Mouse (Mus musculus) mouse trophoblast stem cell (cell line): ENCODE results near the gene Col4a4.

Experiments
- in situ Hi-C, 2 experiments: fragments of 300-500 bp; cut with MseI, MboI; formaldehyde crosslinking; loops; 2 replicates in 1 of 2; 3 replicates in 1 of 2; pipeline ENCODE4 v1.15.1; 2025

Gene Col4a4

GRCm38 (mm10) chr1:82577915-82578314 lies 8.7 kb downstream of the Col4a4 start:
- in situ Hi-C loops, result no loop called here

DNA sequence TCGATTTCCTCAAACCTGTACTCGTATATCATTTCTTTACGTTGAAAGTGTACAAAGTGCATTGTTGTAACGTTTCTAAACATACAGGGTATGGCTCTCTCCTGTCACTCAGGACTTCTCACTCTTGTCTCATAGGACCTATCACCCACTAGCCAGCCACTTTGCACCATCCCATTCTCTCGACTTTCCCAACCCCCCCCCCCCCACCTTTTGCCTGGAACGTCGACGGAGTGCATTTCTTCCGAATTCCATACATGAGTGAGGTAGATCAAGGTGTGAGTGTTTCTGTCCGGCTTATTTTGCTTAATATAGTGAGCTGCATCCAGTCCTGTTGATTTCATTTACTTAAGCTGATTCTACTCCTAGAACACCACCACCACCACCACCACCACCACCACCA lies 9.3 kb downstream of the Col4a4 start:
- in situ Hi-C loops, result no loop called here

DNA sequence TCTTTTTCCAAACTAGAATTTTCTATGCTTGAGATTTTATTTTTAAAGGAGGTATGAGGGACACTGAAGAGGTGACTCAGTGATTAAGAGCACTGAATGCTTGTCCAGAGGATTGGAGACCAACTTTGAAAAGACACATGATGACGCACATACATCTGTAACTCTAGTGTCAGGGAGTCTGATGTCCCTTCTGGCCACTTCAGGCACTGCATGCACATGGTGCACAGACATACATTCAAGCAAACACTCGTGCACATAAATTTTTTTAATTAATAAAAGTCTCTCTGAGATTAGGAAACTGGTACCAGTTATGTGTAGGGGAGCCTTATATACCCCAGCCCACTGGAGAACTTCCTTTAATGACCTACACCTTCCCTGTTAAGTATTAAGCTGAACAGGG lies 10.5 kb downstream of the Col4a4 start:
- in situ Hi-C loops, result no loop called here

- in situ Hi-C loops, result no loop called here
Measured at GRCm38 (mm10) chr1:82575681-82576080, 11.0 kb downstream of the Col4a4 start.

GRCm38 (mm10) chr1:82571758-82572157 lies 14.9 kb downstream of the Col4a4 start:
- in situ Hi-C loops, result loop anchor here (5.0 to 25.0 kb wide), 2 partner anchors 71 to 416 kb away; no protein-coding TSS in a partner anchor

DNA sequence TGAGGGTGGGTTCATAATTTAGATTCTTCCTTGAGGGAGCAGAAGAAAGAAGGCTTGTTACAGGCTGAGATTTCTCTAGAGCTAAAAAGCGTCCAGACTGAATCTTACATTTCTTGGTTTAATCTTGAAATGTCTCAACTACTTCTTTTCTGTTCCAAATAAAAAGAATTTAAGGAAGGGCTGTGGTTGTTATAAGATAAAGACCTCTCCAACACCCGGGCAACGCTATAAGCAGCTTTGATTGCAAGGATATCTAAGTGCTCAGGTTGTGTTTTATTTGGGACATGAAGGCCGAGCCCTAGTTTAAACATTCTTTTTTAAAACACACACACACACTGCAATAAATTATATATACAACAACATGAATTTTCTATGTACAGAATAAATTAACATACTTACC lies 17.2 kb downstream of the Col4a4 start:
- in situ Hi-C loops, result loop anchor here in 1 of 2 experiments (25.0 kb wide), 1 partner anchor 418 kb away; no protein-coding TSS in a partner anchor

DNA sequence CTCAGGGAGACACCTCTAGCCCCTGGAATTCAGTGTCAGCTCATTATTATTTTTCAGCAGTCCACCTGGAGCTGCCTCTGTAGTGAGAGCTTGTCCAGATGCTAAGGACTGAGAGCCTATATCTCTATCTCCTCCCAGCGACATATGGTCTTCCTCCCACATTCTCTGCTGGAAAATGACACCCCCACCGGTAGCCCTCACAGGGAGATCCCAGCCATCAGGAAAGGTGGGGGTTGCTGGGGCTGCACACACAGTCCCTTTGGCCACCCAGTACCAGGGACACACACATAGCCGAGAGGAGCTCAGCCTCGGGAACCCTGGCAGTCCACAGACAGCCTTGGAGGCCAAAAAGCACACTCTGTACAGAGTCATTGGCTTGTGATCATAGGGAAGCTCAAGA lies 26.4 kb downstream of the Col4a4 start:
- in situ Hi-C loops, result loop anchor here in 1 of 2 experiments (25.0 kb wide), 1 partner anchor 427 kb away; no protein-coding TSS in a partner anchor

GRCm38 (mm10) chr1:82554889-82555288 lies 31.8 kb downstream of the Col4a4 start:
- in situ Hi-C loops, result loop anchor here in 1 of 2 experiments (5.0 to 25.0 kb wide), 2 partner anchors 82 to 432 kb away; no protein-coding TSS in a partner anchor

DNA sequence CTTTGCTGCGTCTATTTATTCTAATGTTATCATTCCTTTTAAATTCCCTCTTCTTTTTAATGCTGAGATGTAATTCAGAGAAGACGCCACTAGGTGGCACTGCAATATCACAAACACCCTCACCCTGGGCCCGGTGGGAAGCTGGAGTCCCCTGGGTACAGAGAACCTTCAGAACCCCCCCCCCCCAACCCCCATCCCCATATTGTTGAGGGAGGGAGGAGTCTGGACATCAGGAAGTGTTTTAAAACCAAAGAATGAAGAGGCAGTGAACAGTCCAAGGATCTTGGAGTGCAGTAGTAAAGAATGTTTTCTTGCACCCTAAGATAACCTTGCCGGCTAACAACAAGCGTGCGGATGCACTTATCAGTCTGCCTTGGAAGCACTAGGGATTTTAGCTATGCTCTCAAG lies 32.2 kb downstream of the Col4a4 start:
- in situ Hi-C loops, result loop anchor here in 1 of 2 experiments (25.0 kb wide), 1 partner anchor 433 kb away; no protein-coding TSS in a partner anchor

DNA sequence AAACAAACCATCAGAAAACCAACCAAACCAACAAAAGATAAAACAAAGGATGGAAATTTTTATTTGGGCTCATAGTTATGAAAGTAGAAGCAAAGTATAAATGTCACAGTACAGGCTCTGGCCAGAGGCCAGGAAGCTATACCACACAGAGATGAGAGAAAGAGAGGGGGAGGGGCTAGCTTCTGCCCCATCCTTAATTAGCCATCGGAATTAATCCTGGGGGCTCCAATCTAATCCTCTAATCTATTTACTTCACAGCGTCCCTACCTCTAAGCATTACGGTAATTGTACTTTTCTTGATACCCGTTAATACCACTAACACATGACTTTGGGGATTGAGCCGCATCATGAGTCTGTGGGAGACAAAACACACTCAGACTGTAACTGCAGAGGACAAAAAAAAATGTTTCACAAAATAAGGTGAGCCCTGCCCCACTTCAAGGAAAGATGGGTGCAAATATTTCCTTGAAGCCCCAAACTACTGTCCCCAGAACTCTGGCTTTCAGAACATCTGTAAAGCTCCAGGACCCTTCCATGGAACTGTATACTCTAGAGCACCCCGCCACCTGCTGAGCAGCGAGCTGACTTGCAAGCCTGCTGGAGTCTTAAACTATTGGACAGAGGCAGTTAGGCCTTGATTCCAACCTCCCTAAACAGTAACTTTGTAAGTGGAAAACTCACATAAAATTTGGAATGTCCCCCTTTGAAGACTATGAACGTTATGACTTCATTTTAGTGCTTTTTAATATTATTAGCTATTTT lies 41.3 kb downstream of the Col4a4 start:
- in situ Hi-C loops, result no loop called here

DNA sequence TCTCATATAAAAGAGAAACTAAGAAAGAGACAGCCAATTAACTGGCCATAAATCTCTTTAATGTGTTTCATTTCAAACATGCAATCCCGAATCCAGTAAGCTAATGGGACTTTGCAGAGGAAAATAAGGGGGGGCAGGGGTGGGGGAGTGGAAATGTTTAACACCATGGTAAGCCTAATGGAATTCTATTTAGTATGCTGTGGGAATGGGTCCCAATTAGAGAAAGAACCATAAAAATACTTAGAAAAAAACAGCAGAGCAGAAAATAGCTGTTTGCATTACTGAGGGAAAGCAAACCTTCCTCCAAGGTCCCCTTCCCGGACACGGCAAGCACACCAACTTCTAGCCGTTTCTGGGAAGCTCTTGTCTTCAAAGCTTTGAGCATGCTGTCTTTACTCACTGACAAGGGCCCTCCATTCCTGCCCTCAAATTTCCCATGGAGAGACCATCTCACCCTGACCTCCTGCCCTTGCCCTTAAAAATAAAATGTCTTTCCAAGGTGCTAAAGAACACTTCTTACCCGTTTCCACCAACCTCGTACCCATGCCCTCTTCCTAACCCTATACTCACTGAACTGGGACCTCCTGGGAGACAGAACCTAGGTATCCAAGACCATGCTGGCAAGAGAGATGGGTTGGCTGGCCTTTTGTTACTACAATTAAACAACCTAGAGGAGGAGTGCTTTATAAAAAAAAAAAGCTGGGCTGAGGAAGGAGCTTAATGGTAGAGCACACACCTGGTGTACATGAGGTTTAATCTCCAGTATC lies 42.0 kb downstream of the Col4a4 start:
- in situ Hi-C loops, result no loop called here

DNA sequence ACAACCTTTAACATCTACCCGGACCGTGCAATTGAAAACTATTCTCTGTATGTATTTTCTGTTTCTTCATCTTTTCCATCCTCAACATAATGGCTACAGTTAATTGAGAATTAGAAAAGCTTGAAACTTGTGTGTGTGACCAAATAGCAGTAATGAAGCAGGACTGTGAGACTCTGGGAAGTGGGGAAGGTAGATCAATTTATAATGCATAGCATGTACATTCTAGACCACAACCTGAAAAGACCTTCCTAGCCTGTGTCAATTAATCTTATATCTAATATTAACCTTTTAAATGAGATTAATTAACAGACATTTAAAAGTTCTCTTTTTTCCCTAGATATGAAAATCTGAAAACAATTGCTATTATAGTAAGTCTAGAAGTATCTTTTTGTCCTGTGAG lies 42.7 kb downstream of the Col4a4 start:
- in situ Hi-C loops, result no loop called here

DNA sequence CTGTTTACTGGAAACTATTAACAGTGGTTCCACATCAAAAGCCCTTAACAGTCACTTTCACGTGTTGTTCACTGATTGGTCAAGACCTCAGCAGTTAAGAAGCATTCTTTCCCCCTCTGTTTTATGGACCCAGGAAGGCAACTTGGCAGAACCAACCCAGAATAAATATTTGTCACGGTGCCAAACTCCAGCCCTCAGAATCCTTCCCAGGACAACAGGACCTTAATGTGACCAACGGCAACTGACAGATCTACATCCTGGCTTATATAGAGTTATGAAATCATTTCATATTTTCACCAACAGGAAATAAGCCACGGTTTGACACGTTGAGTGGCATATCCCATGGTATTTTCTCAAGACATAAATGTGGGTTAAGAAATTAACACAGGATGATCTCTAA lies 46.6 kb downstream of the Col4a4 start:
- in situ Hi-C loops, result no loop called here

DNA sequence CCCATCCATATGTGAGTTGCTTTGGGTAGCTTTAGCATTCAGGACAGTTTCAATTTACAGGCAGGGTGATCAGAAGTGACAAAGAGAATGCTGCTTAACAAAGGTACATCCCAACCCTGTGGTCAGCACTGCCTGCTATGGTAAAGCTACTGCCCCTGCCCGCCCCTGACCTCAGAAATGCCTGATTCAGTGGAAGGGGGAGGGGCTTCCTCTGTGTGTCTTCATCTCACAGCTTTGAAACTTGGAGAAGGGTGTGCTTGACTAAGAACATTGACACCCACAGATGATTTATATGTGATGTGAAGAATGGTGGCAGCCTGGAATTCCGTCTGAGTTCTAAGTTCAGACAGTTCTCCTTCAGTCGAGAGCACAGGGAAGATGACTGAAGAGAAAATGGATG lies 48.8 kb downstream of the Col4a4 start:
- in situ Hi-C loops, result no loop called here

DNA sequence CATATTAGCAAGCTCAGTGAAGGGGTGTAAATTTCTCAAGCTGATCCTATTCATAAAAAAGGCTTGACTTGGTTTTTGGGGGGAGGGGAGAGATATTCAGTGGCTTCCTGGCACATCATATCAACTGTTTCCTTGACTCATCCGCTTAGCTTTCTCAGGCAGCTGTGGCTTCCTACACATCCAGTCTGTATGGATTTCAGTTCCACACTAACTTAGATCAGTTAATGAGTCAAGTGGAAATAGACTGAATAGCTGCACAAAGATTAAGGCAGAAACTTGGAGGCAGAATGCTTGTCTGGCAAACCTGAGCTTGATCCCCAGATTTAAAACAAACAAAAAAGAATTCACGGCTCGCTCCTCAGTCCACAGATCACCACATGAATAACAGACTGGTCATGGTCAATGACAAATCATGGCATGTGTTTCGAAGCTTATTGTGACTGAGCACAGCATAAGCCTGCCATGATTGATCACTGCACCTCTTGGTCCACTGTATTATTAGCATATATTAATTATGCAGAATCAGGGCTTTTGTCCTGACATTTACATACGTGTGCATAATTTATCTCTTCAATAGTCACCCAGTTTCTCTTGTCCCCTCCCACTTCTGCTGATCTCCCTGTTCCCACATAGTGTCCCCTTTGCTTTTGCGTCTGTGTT lies 50.0 kb downstream of the Col4a4 start:
- in situ Hi-C loops, result no loop called here

DNA sequence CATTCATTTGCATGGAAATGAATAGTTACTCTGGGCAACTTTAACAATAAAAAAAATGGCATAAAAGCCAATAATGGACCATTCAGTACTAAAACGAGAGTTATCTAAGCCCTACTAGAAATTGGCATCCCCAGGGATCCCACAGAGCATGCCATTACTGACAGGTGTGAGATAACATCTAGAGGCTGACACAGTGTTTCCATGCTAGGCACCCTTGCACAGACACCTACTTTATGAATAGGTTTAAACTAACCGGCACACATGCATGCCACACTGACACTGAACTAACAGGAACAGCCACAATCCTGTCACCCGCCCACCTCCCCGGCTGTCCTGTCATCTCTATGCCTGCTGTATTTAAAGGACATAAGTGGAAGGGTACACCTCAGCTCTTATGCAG lies 58.7 kb downstream of the Col4a4 start:
- in situ Hi-C loops, result no loop called here

- in situ Hi-C loops, result no loop called here
Measured at GRCm38 (mm10) chr1:82491954-82492353, 94.7 kb downstream of the Col4a4 start.

- in situ Hi-C loops, result no loop called here
Measured at GRCm38 (mm10) chr1:82486371-82486770, 100.3 kb downstream of the Col4a4 start.

- in situ Hi-C loops, result no loop called here
Measured at GRCm38 (mm10) chr1:82482371-82482770, 104.3 kb downstream of the Col4a4 start.

DNA sequence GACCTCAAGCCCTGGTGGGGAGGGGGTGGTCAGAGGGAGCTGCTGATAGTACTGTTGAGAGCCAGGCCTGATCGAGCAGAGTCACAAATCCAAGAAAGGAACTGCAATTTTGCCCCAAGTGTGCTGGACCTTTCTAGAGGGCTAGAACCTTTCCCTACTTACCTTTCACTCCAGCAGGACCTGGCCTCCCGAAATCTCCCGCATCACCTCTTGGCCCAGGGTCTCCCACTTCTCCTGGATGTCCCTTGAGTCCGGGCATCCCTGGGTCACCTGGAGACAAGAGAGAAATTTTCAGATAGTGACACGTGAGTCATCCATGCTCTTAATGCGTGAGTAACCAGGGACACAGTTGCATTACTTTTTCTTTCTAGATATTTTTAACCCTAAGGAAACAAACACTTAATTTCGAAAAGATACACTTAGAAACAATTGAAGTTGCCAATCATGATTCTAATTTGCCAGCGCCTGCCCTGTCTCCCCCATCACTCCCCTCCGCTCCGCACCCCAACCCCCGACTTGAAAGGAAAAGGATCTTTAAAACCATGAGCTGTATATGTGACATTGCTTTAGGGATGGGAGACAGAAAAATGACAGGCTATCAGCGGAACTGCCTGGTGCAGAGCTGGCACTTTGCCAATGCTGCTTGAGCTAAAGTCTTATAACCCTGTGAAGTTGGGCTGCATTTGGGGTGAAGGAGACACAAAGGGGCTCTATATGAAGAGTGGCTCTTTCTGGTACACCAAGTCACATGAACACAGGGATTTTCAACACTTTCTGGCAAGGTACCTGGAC lies 106.8 kb downstream of the Col4a4 start:
- in situ Hi-C loops, result no loop called here

GRCm38 (mm10) chr1:82476746-82477145 lies 109.9 kb downstream of the Col4a4 start:
- in situ Hi-C loops, result no loop called here
